Mouse (Mus musculus): ENCODE measurements around the gene Mfsd12.

DNA sequence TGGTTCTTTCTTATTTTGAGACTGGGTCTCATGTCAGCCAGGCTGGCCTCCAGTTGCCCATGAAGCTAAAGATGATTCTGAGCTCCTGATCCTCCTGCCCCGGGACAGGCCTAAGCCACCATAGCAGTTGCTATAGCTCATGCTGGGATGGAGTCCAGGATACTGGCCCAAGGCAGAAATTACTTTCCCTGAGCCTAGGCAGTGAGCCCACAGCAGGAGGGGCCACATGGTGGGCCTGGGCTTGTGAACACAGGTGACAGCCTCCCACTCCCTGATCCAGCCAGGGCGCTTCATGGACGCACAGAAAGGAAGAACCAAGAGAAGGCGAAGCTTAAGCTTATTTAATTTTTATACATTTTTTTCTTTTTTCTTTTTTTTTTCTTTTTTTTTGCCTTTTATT, 38.6 kb downstream of the Mfsd12 start:
- TF ChIP-seq CTCF (IDR thresholded peaks at IDR 0.05; ENCODE audit: low read depth) (no peak), EP300 (optimal IDR thresholded peaks at IDR 0.05) (no peak)
